Mouse (Mus musculus) thymus, postnatal 25 days (tissue): ENCODE data around the gene Pgam2.
A peak's percentile ranks its signal among the peaks of the same experiment; 100 is the strongest.

ENCODE experiments used
- DNase-seq: peaks from one replicate; pipeline ENCODE4 v3.0.0; 2022

Gene Pgam2

DNA sequence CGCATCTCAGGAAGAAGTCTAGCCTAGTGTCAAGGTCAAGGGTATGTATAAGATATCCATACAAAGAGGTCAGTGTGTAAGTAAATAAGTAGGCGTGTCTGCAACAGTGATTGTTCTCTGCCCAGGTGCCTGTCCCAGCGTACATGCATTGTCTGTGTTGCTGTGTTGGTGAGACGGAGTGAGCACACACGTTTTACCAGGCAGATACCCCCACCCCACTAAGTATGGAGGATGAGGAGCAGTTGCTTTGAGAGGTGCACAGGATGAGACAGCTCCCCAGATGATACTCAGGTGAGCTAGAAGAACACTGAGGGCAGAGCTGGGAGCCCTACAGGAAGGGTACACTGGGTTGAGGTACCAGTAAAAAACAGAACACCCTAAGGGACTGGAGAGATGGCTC is 641 bp upstream of the Pgam2 start:
- DNase-seq = no peak

DNA sequence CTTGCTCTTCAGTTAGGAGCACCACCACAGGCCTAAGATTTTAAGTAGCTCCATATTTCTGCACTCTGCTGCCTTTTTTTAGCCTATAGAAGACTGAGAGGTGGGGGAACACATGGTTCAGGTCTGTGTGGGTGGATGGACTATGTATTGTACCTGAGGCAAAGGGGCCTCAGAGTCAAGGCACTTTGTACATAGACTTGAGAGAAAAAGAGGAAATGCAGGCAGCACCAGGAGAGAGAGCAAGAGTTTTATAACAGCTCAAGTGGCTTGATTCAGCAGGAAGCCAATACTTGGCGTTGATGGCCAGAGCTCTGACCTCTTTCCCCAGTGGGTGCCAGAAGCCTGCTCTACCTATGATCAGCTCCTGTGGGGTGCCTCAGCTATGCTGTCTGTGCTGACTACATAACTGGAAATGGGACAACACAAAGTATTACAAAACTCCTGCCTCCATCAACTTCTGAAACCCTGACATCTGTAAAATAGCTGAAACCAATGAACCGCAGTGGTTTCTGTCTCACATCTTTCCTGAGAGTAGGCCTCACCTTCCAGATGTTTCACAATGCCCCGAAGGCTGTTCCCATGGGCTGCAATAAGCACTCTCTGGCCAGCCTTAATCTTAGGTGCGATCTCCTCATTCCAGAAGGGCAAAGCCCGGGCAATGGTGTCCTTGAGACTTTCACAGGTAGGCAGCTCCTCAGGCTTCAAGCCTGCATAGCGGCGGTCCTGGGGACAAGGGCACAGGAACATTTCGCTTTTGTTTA is 896 bp downstream of the Pgam2 start:
- no peak for DNase-seq

DNA sequence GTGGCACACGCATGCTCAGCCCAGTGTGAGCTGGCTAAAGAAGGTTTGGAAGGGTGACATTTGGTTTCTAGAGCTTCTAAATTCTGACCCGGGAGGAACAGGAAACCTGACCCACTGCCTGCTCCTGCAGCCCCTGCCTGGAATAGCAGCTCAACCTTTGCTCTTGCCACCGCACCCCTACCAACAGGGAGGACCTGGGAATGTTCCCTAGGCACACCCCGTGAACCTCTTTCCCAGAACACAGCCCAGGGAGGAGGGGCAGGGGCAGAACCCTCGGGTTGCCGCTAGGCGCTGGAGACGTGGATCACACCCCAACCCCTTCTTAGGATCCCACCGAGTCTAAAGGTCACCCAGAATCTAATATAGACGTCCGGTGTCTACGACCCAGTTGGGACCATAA is 1.5 kb downstream of the Pgam2 start:
- no peak for DNase-seq

DNA sequence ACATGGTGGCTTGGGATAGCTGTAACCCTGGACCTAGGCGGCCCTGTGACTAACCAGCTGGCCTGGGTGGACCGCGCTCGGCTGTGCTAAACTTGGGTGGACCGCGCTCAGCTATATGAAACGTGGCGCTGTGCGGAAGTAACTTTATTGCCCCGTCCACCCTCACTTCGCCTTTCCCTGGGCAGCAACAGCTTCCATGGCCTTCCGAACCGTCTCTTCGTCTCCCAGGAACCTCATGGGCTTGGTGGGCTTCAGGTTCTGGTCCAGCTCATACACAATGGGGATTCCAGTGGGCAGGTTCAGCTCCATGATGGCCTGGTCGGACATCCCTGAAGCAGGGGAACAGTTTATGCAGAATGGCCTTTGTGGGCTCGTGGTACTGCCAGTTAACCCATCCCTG is 2.0 kb downstream of the Pgam2 start:
- no peak for DNase-seq

DNA sequence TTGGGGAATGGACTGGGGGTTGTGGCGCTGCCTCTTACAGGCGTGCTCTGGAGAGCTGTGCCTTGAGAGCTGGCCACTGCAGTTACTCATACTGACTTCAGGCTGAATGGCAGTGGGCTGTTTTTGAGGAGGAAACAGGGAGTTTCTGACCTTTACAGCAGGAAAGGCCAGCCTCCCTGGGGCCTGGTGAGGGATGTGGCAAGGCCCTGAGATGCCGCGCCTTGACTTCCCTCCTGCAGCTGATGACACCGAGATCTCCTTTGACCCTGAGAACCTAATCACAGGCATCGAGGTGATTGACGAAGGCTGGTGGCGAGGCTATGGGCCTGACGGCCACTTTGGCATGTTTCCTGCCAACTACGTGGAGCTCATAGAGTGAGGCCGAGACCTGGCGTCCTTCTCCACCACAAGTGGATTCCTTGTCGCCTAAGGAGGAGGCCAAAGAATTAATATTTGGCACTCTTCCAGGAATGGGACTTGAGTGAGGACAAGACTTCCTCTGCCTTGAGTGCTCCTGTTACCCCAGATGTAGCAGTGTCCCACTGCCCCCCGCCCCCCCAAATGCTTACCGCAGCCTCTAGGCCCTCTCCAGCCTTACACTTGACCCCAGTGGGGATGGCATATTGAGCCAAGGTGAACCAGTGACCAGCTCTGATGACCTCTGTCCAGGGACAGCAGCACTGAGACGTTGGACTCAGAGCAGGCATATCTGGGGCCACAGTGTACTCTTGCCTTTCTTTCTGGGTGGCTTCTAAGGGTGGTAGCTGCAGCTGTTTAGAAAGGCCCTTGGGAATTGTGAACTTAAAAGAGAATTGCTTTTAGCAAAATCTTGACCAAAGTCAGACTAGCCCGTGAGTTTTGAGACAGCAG is 3.7 kb downstream of the Pgam2 start:
- no peak for DNase-seq

DNA sequence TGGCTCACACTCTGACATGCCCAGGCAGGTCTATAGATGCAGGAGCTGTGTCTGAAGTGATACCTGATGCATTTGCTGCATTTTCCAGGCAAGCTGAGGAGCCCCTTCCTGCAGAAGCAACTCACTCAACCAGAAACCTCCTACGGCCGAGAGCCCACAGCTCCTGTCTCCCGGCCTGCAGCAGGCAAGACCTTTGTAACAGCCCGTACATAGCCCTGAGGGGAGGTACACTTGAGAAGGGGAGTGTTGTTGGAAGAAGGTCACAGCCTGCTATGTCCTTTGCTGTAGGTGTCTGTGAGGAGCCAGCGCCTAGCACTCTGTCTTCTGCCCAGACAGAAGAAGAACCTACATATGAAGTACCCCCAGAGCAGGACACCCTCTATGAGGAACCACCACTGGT is 5.6 kb downstream of the Pgam2 start:
- DNase-seq = no peak

DNA sequence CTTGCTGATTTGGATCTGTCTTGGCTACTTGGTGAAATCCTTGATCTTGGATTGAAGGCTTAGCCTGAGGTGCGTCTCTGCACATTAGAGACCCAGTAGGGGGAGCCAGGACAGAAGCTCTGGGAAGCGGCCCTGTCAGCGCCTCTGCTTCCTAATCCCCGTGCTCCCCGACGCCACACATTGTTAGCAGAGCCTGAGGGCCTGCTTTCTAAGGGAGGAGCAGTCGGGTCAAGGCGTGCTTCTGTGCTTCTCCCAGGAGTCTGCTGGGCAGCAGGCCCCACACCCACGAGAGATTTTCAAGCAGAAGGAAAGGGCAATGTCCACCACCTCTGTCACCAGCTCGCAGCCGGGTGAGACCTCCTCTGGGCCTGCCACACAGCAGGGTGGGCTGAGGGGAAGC is 6.2 kb downstream of the Pgam2 start:
- DNase-seq = no peak

DNA sequence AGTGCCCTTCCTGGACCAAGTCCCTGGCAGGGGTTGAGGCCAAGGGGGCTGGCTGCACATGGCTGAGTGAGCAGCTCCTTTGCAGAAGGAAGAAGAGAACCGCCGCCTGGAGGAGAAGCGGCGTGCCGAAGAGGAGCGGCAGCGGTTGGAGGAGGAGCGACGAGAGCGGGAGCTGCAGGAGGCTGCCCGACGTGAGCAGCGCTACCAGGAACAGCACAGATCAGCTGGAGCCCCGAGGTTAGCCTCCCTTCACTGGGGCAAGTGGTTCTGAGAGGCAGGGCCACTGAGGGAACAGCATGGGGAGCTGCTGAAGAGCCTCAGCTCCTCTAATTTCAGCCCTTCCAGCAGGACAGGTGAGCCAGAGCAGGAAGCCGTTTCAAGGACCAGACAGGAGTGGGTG is 6.6 kb downstream of the Pgam2 start:
- no peak for DNase-seq

DNA sequence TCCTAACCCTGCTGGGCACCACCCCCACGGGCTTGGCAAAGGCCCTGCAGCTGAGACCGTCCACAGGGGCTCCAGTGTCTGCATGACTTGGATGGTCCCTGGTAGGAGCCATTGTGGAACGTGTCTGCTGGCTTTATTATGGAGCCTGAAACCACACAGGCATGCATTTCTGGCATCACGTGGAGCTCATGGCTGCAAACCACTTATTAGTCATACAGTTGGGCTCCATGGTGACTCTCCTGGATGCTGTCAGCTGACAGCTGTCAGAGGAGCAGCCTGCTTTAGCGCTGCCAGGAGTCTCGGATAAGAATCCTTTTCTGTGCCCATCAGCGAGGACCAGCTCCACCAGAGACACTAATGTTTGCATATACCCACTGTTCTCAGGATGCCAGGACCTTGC is 7.8 kb downstream of the Pgam2 start:
- DNase-seq = no peak

DNA sequence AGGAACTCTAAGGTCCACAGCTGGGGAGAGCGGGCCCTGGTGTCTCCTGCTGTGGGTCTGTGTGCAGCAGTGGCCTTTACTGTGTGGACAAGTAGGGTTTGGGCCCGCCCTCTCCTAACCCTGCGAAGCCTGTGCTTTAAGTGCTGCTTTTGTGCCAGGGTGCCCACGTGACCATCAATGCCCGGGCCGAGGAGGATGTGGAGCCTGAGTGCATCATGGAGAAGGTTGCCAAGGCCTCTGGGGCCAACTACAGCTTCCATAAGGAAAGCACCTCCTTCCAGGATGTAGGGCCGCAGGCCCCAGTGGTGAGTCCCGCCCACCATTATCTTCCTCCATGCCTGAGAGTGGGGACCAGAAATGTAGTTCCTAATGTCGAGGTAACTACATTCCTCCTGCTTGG is 8.2 kb downstream of the Pgam2 start:
- no peak for DNase-seq

DNA sequence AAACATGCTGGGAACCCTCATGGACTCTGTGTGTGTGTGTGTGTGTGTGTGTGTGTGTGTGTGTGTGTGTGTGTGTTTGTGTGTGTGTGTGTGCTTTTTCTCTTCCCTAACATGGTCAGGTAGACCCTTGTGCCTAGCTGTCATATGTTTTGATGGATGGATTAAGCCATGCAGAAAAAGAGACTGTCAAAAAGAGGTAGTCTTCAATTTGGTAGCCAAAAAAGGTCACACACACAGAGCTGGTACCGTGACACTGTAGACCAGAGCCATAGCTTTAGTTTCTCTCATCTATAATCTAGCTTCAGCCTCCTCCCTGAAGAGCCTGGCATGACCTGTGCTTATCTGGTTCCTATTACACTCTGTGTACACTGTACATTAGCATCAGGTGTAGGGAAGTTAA is 13.1 kb downstream of the Pgam2 start:
- DNase-seq = no peak

DNA sequence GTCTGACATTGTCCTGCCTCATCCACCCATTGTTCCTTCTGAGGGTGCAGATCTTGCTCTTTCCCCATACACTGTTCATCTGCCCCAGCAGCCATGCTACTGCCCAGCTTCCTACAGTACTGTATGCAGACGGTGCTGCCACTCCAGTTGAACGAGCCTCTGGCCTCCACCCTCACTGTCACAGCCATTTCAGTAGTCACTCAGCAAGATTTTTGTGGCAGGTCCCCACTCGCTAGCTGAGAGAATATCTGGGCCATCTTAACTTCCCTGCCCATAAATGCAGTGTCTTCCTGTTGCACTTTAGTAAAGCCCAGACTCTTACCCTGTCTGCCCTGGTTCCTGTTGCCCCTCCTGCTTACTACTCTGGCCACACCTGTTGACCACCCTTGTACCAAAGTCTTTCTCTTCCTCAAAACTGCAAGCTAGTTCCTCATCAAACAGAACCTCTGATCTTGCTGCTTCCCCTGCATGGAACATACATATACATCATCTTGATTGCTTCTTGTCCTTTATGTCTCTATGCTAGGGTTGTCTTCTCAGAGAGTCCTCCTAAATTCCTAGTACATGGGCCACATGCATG is 13.7 kb downstream of the Pgam2 start:
- DNase-seq = no peak

DNA sequence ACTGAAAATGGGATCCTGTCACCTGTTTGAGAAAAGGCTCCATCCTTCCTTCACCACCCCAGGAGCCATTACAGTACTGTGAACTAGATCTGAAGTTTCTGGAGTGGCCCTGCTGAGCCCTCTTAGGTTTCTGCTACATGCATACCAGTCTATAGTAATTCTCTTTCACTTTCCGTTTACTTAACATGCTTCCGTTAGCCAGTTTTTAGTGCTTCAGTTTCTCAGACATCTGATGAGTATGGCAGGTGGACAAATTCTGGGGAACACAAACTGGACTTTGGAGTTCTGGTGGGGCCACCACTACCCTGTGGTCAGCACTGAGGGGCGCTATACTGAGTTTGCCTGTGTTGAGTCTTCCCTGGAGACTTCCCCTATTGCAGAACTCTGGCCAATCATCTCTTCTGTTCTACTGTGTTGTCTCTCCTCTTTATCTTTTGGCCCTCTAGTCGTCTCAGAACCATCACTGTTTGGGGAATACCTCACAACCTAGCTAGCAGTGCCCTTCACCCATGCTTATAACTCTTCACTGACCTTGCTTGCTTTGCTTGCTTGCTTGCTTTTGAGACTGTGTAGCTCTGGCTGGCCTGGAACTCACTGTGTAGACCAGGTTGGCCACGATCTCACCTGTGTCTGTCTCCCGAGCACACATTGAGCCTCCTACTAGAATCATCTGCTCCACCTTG is 14.3 kb downstream of the Pgam2 start:
- no peak for DNase-seq

DNA sequence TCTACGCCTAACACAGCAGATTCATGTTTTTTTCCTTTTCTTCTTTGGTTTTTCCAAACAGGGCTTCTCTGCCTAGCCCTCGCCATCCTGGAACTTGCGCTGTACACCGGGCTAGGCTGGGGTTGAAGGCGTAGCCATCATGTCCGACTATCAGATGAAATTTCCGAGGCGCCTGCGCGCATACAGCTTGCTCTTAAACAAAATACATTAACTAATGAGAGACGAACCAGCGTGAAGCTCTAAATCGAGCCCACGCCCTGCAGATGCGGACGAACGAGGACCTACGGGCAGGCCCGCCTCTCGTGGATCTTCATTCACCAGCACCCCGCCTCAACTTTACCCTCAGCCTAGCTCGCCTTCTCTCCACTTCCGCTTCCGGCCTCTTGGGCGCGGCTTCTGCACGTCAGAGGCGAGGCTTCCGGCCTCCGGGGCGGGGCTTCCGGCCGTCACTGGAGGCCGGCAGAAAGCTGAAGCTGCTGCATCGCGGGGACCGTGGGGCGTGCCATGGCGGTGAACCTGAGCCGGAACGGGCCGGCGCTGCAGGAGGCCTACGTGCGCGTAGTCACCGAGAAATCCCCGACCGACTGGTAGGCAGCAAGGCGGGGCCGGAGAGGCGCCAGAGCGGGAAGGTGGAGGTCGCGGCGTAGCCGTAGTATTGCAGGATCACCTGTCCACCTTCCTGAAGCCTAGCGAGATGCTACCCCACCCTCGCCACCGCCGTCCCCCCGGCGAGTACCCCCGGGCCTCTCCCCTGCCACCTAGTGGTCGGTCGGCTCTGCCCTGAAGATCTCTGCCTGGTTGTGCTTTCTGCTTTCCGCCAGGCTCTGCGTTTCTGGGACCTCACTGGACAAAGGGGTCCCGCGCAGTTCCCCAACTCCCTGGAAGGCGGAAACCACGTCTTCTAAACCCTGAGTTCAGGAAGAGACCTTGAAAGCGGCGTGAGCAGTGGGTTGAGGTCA is 15.2 kb downstream of the Pgam2 start, which contains the start of gene Dbnl:
Gene Dbnl (plus strand): TSS at position 433 of the 959 bp plus-strand sequence.
- peak; percentile 98 for DNase-seq

DNA sequence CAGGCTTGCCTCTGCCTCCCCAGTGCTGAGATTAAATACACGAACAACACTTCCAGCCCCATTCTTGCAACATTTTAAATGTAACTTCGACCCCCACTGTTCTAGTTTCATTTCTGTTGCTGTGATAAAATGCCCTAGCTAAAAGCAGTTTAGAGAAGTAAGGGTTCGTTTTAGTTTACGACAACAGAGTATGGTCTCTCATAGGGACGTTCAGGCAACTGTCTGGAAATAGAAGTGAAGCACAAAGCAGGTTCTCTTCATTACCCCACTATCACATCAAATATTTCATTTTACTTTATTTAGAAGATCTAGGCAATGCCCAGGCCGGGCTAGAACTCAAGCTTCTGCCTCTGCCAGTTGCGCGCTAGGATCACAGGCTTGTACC is 15.9 kb downstream of the Pgam2 start:
- no peak for DNase-seq

DNA sequence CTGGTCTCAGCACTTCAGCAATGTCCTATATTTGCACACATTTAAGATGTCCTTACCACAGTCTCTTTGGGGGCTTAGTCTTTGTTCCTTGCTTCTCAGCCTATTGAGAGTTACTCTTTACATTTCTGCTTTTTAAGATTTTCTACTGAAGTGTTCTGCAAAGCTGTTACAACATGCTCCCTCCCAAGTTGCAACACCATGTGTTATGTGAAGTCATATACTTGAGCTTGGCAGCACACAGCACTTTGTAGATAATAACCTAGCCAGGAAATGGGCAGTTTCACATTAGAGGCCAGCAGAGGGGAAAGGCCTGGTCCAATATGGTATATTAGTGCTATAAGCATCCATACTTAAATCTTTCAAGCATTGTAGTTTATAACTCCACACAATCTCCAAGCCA is 17.8 kb downstream of the Pgam2 start:
- DNase-seq = no peak

DNA sequence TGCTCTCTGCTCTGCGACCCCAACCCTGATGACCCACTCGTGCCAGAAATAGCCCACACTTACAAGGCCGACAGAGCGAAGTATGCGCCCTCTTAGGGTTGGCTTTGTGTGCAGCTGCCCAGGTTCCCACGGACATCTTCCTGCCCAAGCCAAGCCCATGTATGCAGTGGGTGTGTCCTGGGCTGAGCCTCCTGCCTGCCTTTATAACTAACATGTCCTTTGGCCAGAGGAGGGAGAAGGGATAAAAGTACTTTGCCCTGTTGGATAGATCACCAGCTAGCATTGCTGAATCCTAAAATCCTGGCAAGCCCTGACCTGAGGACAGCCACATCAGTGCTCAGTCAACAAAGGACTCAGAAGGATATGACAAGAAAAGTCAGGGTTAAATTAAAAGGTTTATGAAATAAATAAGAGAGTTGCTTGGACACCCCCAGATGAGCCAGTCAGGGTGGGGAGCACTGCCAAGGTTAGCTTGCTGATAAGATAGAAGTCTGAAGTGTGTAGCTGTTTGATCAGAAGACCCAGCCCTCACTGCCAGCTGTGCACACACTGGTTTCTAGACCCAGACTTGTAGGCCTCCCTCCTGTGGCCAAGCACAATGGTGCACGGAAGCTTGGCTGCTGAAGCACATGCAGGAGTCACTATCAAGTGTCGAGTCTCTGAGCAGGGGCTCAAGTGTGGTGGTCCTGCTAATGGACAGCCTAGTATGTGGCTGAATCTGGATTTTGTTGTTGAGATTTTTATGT is 21.2 kb downstream of the Pgam2 start:
- DNase-seq = peak; percentile 19

DNA sequence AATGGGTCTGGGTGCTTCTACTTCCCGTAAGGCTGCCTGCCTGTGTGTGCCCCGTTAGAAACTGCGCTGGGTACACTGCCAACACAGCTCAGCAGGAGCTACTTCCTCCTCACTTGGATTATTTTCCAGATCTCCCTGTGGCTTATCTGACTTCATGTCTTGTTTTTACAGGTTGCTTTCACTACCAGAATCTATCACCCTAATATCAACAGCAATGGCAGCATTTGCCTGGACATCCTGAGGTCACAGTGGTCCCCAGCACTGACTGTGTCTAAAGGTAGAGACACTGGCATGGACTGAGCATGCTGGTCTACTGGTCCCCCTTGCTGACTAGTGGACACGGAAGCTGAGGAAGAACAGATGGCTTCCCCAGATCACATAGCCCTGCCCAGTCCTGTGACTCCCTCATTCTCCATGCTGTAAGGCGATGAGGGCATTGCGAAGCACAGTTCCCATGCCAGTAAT is 23.5 kb downstream of the Pgam2 start:
- no peak for DNase-seq

DNA sequence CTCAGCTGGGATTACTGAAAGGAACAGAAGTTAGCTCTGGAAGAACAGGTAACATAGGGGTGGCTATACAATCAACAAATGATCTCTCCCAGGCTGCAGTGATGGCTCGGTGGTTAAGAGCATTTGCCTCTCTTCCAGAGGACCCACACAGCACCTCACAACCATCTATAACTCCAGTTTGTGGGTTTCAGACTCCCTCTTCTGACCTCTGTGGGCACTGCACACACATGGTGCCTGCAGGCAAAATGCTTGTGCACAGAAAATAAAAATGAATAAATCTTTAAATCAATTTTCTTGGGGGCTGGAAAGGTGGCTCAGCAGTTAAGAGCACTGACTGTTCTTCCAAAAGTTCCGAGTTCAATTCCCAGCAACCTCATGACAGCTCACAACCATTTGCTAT is 25.1 kb downstream of the Pgam2 start:
- DNase-seq = peak; percentile 33

DNA sequence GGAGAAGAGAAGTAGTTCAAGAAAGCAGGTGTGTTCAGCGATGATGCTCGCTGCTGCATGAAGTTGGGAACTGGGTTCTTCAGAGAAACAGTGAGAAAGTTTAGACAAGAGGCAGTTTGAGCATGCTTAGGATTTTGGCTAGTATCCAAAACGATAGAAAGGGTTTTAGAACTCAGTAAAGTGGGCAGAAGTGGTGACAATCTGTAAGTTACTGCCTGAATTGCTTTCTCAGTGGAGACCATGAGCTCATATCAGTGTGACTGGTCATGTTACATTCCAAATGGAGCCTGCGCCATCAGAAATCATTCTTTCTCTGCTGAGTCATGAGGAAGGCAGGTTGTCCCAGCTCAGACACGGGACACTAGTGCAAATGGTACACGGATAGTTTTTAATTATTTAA is 37.5 kb downstream of the Pgam2 start:
- DNase-seq = no peak

DNA sequence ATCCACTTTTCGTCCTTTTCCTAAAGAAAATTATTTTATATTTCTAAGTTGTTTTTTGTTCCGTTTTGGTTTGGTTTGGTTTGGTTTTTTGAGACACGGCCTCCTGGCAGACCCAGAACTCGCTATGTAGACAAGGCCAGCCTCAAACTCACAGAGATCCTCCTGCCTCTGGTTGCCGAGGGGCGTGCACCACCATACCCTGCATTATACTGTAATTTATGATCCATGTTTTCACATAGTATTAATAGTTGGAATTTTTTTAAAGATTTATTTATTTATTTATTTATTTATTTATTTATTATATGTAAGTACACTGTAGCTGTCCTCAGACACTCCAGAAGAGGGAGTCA is 40.9 kb downstream of the Pgam2 start:
- DNase-seq = no peak
